Mouse (Mus musculus) bone marrow, adult 2 months (tissue): Measurements from ENCODE around the gene Acp7. TPM values are rescaled to one million over a fixed set of nuclear protein-coding genes. Genes with fewer than 3 reads are reported as not detected.
A peak's percentile ranks its signal among the peaks of the same experiment; 100 is the strongest.
"Not testable (repeated sequence)": the region's sequence is repeated elsewhere in the genome, so short reads cannot be mapped to it uniquely, and the experiment has no call there.

Source experiments
- H3K27ac ChIP-seq: fragments of 200-500 bp; 2 replicates; pipeline ENCODE4 v1.5.1; 2012; ENCODE audit warnings: low read depth, mild to moderate bottlenecking, control low read depth, inconsistent platforms, low read length; ENCODE audit not compliant: control insufficient read depth, poor library complexity, insufficient read depth
- H3K4me1 ChIP-seq: fragments of 200-500 bp; 2 replicates; pipeline ENCODE4 v1.6.1; 2011; ENCODE audit warnings: low read length; ENCODE audit not compliant: control insufficient read depth, insufficient read depth
- H3K4me3 ChIP-seq: fragments of 200-500 bp; replicated peaks from 2 replicates; pipeline ENCODE3; 2011; ENCODE audit warnings: mild to moderate bottlenecking, low read depth, low read length, control low read depth; ENCODE audit not compliant: control insufficient read depth
- CTCF ChIP-seq: fragments of 200-500 bp; IDR thresholded peaks from 2 replicates; pipeline ENCODE4 v1.5.1; 2011; ENCODE audit warnings: low read length, control low read depth; ENCODE audit not compliant: control insufficient read depth, insufficient read depth
- POLR2A ChIP-seq: fragments of 200-500 bp; IDR thresholded peaks from 2 replicates; pipeline ENCODE4 v1.6.1; 2011; ENCODE audit warnings: low read depth, mild to moderate bottlenecking, control low read depth, low read length, borderline replicate concordance; ENCODE audit not compliant: control insufficient read depth
- whole genome bisulfite sequencing: fragments of 180-500 bp; shearing (Covaris S2); methylation state at CpG from one replicate; pipeline ENCODE4 v1.1.7; 2018; 5-methylcytosine and 5-hydroxymethylcytosine counted together
- polyA plus RNA-seq: library from polyadenylated mRNA; stranded (reverse); fragments of >200 nt; gene quantifications from 2 replicates; pipeline ENCODE4 v1.2.4, GENCODE M21; 2011; ENCODE audit warnings: low replicate concordance; ENCODE audit not compliant: missing spikeins, insufficient read depth, insufficient read length

Gene Acp7
- polyA plus RNA-seq, 1 experiment = not detected

DNA sequence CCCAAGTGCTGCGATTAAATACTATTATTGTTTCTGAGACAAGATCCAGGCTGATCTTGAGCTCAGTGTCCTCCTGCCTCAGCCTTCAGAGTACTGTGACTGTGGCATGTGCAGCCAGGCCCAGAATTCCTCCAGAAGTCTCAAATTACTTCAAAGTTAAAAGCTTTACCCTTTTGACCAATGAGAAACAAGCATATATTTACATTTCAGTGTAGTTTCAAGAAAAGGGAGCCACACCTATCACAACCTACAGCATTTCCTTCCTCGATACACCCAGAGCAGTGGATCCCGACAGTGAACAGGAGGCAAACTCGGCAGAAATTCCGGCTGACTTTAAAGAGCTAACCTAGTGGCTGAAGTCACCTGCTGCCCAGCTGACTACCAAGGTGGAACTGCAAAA lies 6.3 kb downstream of the Acp7 start:
- no peaks in the 10 kb centered on the region for H3K4me1 ChIP-seq
- 50% methylated on average over 5 of the region's 5 CpGs for whole genome bisulfite sequencing

DNA sequence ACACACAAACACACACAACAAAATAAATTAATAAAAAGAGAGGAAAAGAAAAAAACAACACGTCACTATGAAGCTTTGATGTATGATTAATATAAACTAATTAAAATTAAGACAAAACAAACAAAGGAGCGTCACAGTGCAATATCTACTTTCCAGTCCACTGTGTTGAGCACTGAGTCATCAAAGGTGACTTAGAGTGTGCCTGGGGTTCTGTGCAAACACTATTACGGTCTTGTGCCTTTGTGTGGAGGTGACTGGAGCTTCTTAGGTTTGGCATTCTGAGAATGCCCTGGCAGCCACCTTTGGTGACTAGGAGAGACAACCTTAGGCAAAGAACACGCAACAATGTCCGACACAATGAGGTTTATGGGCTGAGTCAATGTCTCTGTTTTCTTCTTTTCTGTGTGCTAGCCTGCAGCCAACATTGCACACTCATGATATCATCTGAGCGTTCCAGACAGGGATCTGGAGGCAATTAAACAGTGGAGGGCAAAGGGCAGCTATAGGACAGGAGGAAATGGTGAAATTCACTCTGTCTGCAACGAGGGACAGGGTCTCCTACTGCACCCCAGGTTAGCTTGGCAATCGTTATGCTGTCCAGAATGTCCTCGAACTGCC lies 11.9 kb downstream of the Acp7 start:
- H3K4me3 ChIP-seq = no peak overlapping the region
- no peak for TF ChIP-seq CTCF
- no peak for TF ChIP-seq POLR2A
- WGBS = 68% methylated on average over 9 of the region's 9 CpGs
- H3K4me1 ChIP-seq = no peaks in the 10 kb centered on the region
- no peak overlapping the region for H3K27ac ChIP-seq

More for the DNA sequence above, 6.3 kb downstream of the Acp7 start:
- Histone ChIP-seq H3K27ac (no peak overlapping the region), H3K4me3 (no peak overlapping the region)
- TF ChIP-seq CTCF (no peak), POLR2A (no peak)

DNA sequence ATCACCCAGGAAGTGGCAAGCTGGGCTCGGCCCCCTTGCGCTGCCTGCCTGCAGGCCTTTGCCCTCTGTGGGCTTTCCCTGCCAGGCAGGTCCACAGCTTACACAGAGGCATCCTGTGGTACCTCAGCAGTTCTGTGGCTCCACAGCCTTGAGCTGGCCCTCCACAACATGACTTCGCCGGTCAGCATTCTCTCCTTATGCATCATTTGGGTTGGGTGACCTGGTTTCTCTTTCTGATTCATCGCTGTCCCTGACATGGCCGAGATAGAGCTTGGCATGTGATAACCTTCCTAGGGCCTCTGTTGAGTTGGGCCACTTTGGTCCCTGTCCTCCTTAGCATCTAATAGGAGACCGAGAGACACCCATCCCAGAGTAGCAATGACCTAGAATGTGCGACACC lies 25.2 kb downstream of the Acp7 start:
- Histone ChIP-seq H3K4me3 (no peak overlapping the region), H3K4me1 (no peaks in the 10 kb centered on the region), H3K27ac (no peak overlapping the region)
- TF ChIP-seq CTCF = no peak
- TF ChIP-seq POLR2A = no peak
- 82% methylated on average over 8 of the region's 8 CpGs for WGBS

DNA sequence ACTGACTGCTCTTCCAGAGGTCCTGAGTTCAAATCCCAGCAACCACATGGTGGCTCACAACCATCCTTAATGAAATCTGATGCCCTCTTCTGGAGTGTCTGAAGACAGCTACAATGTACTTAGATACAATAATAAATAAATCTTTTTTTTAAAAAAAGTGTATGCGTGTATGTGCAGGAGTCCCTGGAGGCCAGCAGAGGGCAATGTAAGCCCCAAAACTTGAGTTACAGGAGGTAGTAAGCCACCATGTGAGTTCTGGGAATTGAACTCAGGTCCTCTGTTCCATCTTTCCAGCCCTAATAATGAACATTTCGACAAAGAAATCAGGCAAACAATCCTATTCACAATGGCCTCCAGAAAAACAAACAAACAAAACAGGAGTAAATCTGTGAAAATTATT lies 27.3 kb downstream of the Acp7 start:
- peak; percentile 26; the same call in 1 of the 2 replicates for TF ChIP-seq CTCF
- 81% methylated on average over 2 of the region's 2 CpGs for WGBS
- not testable (repeated sequence) for H3K27ac ChIP-seq, H3K4me1 ChIP-seq, H3K4me3 ChIP-seq

DNA sequence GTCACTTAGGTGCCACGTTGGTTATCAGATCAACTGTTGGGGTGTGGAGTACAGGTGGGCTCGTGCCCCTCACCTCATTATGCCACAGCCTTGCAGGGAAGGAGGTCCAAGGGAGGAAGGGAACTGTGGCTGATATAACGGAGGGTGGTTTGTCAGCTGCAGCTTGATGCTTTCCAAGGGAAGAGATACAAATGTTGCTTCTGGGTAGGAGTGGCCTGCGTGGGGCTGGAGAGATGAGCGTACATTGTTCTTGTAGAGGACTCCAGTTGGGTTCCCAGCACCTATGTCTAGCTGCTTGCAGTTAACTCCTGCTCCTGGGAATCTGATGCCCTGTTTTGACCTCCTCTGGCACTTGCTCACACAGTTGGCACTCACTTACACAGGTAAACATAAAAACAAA lies 28.0 kb downstream of the Acp7 start:
- TF ChIP-seq CTCF (no peak), POLR2A (no peak)
- H3K4me1 ChIP-seq = no peaks in the 10 kb centered on the region
- no peak overlapping the region for H3K4me3 ChIP-seq
- 76% methylated on average over 5 of the region's 5 CpGs for WGBS
- H3K27ac ChIP-seq = no peak overlapping the region

DNA sequence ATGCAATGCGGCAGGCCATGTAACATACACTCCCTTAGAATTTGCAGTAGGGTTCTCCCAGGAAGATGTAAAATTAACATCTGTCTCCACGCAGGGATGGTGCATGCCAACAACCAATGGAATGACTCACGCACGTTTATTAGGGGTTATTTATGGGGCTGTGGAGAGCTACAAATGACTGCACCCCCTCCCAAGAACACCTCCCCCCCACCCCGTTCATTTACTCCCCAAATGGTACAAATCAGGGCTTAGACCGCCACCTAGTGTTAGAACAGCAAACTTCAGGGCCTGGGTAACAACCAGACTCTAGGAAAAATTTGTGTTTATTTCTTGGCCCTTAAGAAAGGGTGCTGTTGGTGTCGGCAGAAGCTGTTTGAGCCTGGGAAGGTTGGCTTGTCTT lies 29.5 kb downstream of the Acp7 start:
- Histone ChIP-seq H3K4me1 (no peaks in the 10 kb centered on the region), H3K27ac (no peak overlapping the region), H3K4me3 (no peak overlapping the region)
- WGBS = 29% methylated on average over 7 of the region's 7 CpGs
- TF ChIP-seq CTCF (peak; percentile 14; the same call in 1 of the 2 replicates), POLR2A (no peak)

DNA sequence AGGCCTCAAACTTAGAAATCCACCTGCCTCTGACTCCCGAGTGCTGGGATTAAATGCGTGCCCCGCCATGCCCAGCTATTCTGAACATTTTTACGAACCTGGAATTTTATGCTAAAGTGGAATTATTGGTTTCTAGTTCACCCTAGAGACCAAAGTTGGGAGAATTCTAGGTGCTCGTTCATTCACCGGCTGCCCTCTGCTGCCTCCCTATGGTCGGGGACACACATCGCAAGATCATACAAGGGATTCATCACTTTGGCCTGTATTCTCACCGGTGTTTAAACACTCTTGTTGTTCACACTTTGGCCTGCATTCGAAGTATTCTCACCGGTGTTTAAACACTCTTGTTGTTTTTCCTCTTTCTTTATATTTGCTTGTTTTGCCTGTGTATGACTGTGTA lies 30.1 kb downstream of the Acp7 start:
- WGBS = 4% methylated on average over 11 of the region's 11 CpGs

DNA sequence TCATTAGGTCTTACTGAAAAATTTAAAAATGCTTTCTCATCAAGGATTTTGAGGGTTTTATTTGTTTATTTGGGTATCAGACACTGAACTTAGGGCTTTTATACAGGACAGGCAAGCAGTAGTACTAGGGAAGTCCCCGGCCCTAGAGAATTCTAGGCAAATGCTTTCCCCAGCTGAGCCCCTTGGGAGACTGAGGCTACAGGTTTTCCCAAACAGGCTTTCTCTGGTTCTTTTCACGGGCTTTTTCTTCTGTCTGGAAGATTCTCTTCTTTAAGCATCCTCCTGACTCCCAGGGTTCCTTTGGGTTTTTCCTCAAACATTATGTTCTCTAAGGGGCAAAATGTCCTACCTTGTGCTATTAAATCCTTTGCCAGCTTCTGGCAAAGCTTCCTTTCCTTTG lies 32.2 kb downstream of the Acp7 start:
- no peak overlapping the region for H3K27ac ChIP-seq
- no peak overlapping the region for H3K4me3 ChIP-seq
- WGBS = 52% methylated on average over 2 of the region's 2 CpGs
- peaks cover 3% of the 10 kb centered on the region; the same call in 1 of the 2 replicates for H3K4me1 ChIP-seq
- TF ChIP-seq POLR2A (no peak), CTCF (no peak)

More for the DNA sequence above, 30.1 kb downstream of the Acp7 start:
- TF ChIP-seq CTCF = peak; percentile 91
- TF ChIP-seq POLR2A = no peak
- H3K4me3 ChIP-seq = no peak overlapping the region
- H3K27ac ChIP-seq = no peak overlapping the region
- peaks cover 2% of the 10 kb centered on the region; the same call in 1 of the 2 replicates for H3K4me1 ChIP-seq

DNA sequence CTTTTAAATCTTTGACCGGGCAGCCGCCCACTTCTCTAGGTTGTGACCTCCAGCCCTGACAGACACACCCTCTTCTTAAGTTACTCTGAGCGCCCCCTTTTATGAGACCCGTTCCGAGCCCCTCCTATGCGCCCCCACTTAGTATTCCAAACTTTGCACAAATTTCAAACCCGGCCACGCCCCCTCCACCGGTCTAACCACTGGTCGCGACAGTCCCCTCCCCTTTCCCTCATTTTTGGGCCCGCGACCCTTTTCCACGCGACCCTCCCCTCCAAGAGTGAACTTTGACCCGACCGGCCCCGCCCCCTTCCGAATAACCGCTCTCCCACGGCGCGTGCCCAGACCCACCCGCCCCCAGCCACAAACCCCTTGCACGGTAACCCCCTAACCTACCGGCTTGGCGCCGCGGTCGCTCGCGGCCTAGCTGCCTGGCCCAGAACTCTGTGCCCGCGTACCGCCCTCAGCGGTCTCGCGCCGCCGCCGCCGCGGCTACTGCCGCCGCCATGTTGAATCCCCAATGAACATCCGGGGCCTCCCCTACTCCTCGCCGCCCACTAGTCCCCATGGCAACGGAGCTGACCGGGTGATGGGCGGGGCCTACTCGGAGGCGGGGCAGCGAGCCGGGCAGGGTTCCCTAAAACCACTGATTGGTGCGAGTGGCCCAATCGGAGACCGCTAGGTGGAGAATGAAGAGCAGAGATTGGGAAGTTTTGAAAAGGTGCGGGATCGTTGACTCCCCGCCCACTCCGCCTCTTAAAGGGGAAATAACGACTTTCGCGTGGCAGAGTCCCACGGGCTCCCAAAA lies 33.3 kb downstream of the Acp7 start, which contains the start of the genes Samd4b and Pak4:
Samd4b (minus strand) TSS at position 503 of the 805 bp plus-strand sequence.
Pak4 (minus strand) TSS at position 544 of the 805 bp plus-strand sequence.
- Histone ChIP-seq H3K27ac (no peak within 1 kb of the TSS; the same call in 1 of the 2 replicates), H3K4me1 (peaks cover 6% of the 10 kb centered on the region; the same call in 1 of the 2 replicates), H3K4me3 (peak within 1 kb of the TSS; percentile 69)
- TF ChIP-seq POLR2A = peak; percentile 74; the same call in 1 of the 2 replicates
- no peak for TF ChIP-seq CTCF
- 1% methylated on average over 65 of the region's 66 CpGs for WGBS
